Mouse (Mus musculus): ENCODE measurements around the gene Rgl2. TPM values are rescaled to one million over a fixed set of nuclear protein-coding genes. Genes with fewer than 3 reads are reported as not detected.
"Not testable (repeated sequence)": the region's sequence is repeated elsewhere in the genome, so short reads cannot be mapped to it uniquely, and the experiment has no call there.

The Rgl2 gene
- polyA plus RNA-seq, 1 experiment from 2014 or later = 32.5 TPM

DNA sequence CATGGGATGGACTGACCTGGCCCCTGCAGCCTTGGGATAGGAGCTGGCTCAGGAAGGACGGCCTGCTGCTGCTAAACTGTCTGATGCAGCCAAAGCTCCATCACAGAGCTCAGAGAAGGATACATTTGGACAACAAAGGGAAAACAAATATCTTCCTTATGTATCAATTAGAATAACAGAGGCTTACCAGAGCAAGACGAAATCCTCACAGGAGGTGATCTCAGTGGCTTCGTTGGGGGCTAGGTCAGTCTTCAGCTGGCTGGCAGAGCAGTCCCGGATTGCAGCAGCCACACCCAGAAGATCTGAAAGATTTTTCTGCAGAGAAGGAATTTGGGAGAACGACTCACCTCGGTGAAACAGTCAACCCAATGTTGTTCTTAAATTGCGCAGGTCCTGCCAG lies 36.9 kb upstream of the Rgl2 start:
- Histone ChIP-seq H3K4me1 (replicated peaks; ENCODE audit: control insufficient read depth, insufficient read depth, low read length) (no peaks in the 10 kb centered on the region), H3K4me2 (replicated peaks; ENCODE audit: low read depth, low read length) (no peak overlapping the region), H3K9ac (ENCODE audit: low read depth, low read length) (no peak overlapping the region), H3K4me3 (ENCODE audit: low read depth, low read length) (no peak overlapping the region), H3K27me3 (ENCODE audit: control insufficient read depth, insufficient read depth, low read length) (no peaks in the 10 kb centered on the region), H3K27ac (ENCODE audit: low read depth, low read length) (no peak overlapping the region), H3K9me3 (ENCODE audit: control insufficient read depth, low read length) (no peaks in the 10 kb centered on the region), H3K36me3 (ENCODE audit: control insufficient read depth, insufficient read depth, low read length) (no peaks in the 10 kb centered on the region)
- ATAC-seq (ENCODE audit: low FRiP score) (no peak), DNase-seq (ENCODE audit: low spot score) (no peak)
- WGBS = 24% methylated on average over 7 of the region's 7 CpGs

DNA sequence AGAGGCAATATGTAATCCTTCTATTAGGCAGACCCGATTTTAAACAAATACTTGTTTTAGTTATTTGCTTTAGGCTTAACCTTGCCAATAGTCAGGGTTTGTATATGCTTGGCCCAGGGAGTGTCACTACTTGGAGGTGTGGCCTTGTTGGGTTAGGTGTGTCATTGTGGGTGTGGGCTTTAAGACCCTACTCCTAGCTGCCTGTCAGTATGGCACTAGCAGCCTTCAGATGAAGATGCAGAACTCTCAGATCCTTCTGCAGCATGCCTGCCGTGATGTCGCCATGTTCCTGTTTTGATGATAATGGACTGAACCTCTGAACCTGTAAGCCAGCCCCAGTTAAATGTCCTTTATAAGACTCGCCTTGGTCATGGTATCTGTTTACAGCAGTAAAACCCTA lies 36.3 kb upstream of the Rgl2 start:
- not testable (repeated sequence) for H3K4me3 ChIP-seq (ENCODE audit: low read depth, low read length); H3K4me2 ChIP-seq (replicated peaks; ENCODE audit: low read depth, low read length); DNase-seq (ENCODE audit: low spot score); H3K9me3 ChIP-seq (ENCODE audit: control insufficient read depth, low read length); H3K9ac ChIP-seq (ENCODE audit: low read depth, low read length); H3K36me3 ChIP-seq (ENCODE audit: control insufficient read depth, insufficient read depth, low read length); H3K4me1 ChIP-seq (replicated peaks; ENCODE audit: control insufficient read depth, insufficient read depth, low read length); H3K27ac ChIP-seq (ENCODE audit: low read depth, low read length); H3K27me3 ChIP-seq (ENCODE audit: control insufficient read depth, insufficient read depth, low read length); ATAC-seq (ENCODE audit: low FRiP score)
- WGBS = 72% methylated on average over 4 of the region's 4 CpGs

DNA sequence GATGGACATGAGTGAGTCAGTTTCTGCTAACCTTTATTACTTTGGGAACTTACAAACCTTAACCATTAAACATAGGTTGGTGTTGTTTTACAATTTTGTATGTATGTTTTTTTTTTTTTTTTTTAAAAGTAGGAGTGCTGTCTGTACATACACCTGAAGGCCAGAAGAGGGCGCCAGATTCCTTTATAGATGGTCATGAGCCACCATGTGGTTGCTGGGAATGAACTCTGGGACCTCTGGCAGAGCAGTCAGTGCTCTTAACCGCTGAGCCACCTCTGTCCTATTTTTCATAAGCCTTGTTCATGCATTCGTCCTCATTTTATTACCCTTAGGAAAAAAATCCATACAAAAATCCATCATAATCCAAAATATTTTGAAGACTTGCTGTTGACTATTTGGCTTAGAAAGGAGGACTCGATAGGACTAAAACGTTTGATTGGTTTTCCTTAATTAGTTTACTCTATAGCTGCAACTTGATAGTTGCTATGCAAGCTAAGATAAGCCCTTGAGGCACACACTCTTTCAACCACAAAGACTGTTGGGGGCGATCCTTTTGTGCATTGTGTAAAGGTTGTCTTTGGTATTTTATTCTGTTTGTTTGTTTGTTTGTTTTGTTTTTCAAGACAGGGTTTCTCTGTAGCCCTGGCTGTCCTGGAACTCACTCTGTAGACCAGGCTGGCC lies 32.1 kb upstream of the Rgl2 start:
- Histone ChIP-seq H3K36me3 (ENCODE audit: control insufficient read depth, insufficient read depth, low read length) (no peaks in the 10 kb centered on the region), H3K4me2 (replicated peaks; ENCODE audit: low read depth, low read length) (no peak overlapping the region), H3K4me1 (replicated peaks; ENCODE audit: control insufficient read depth, insufficient read depth, low read length) (no peaks in the 10 kb centered on the region), H3K27me3 (ENCODE audit: control insufficient read depth, insufficient read depth, low read length) (no peaks in the 10 kb centered on the region), H3K9ac (ENCODE audit: low read depth, low read length) (no peak overlapping the region), H3K27ac (ENCODE audit: low read depth, low read length) (no peak overlapping the region), H3K4me3 (ENCODE audit: low read depth, low read length) (no peak overlapping the region), H3K9me3 (ENCODE audit: control insufficient read depth, low read length) (no peaks in the 10 kb centered on the region)
- 43% methylated on average over 6 of the region's 6 CpGs for WGBS
- peak; percentile 78 for DNase-seq (ENCODE audit: low spot score)
- ATAC-seq (ENCODE audit: low FRiP score) = no peak

DNA sequence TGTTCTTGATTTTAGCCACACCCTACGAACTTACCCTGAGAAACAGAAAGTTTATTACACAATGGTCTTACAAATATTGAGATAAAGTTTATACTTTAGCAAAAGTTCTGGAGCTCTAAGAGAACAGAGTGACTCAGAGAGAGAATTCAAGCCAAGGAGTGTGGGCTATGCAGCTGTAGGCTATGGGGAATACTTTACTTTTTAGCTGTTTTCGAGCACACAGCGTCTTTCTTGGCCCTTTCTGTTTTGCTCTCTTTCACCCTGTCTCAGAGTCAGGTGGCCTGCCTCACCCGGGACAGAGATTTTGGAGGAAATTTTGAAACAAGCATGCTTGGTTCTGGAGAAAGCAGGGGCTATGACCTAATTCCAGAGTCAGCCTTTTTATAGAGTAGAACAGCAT lies 31.1 kb upstream of the Rgl2 start:
- not testable (repeated sequence) for H3K27me3 ChIP-seq (ENCODE audit: control insufficient read depth, insufficient read depth, low read length); H3K27ac ChIP-seq (ENCODE audit: low read depth, low read length); ATAC-seq (ENCODE audit: low FRiP score); H3K9me3 ChIP-seq (ENCODE audit: control insufficient read depth, low read length); DNase-seq (ENCODE audit: low spot score); H3K4me3 ChIP-seq (ENCODE audit: low read depth, low read length); H3K4me1 ChIP-seq (replicated peaks; ENCODE audit: control insufficient read depth, insufficient read depth, low read length); H3K9ac ChIP-seq (ENCODE audit: low read depth, low read length); H3K4me2 ChIP-seq (replicated peaks; ENCODE audit: low read depth, low read length); H3K36me3 ChIP-seq (ENCODE audit: control insufficient read depth, insufficient read depth, low read length)
- WGBS = 91% methylated on average over 4 of the region's 4 CpGs

DNA sequence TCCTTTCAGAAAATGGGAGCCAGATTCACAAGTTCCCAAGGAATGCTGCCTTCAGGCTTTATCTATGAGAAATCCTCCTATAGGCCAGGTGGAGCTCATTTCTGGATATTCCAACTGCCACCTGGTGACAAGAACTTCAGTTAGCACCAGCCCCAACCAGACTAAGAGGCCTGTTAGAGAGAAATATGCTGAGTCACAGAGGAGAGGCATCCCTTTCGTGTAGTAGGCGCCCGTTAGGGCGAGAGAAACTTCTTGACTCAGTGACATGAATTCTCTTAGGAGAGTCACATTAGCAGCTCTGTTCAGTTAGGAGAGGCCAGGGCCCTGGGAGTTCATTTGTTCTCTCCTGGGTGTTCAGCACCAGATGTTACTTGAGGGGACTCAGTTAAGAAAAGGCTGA lies 29.7 kb upstream of the Rgl2 start:
- H3K9ac ChIP-seq (ENCODE audit: low read depth, low read length) = no peak overlapping the region
- no peaks in the 10 kb centered on the region for H3K36me3 ChIP-seq (ENCODE audit: control insufficient read depth, insufficient read depth, low read length)
- no peaks in the 10 kb centered on the region for H3K9me3 ChIP-seq (ENCODE audit: control insufficient read depth, low read length)
- no peak overlapping the region for H3K27ac ChIP-seq (ENCODE audit: low read depth, low read length)
- H3K4me3 ChIP-seq (ENCODE audit: low read depth, low read length) = no peak overlapping the region
- WGBS = 84% methylated on average over 4 of the region's 4 CpGs
- no peaks in the 10 kb centered on the region for H3K27me3 ChIP-seq (ENCODE audit: control insufficient read depth, insufficient read depth, low read length)
- H3K4me2 ChIP-seq (replicated peaks; ENCODE audit: low read depth, low read length) = no peak overlapping the region
- ATAC-seq (ENCODE audit: low FRiP score) = no peak
- DNase-seq (ENCODE audit: low spot score) = no peak
- no peaks in the 10 kb centered on the region for H3K4me1 ChIP-seq (replicated peaks; ENCODE audit: control insufficient read depth, insufficient read depth, low read length)

DNA sequence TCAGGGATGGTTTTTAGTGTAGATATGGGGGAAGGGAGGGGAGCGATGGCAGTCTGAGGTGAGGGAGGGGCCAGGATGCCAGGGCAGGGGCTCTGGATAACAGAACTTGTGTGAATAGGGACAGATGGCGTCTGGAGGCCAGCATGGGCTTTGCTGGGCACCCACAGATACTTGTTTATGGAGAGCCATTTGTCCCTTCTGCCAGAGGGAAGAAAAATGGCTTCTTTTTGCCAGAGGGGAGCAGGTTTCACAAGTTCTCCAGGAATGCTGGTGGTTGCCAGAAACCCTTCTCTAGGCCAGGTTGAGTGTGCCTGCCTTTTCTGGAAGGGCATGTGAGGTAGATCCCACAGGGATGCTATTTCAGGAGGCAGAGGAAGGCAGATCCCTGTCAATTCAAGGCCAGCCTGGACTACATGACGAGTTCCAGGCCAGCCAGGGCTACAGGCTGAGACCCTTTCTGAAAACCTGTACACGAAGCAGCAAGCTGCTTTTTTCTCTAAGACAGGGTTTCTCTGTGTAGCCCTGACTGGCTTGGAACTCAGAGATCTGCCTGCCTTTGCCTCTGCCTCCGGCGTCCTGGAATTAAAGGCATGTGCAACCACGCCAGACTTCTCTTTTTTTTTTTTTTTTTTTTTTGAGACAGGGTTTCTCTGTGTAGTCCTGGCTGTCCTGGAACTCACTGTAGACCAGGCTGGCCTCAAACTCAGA lies 28.9 kb upstream of the Rgl2 start:
- H3K27me3 ChIP-seq (ENCODE audit: control insufficient read depth, insufficient read depth, low read length) = no peaks in the 10 kb centered on the region
- DNase-seq (ENCODE audit: low spot score) (no peak), ATAC-seq (ENCODE audit: low FRiP score) (no peak)
- H3K9me3 ChIP-seq (ENCODE audit: control insufficient read depth, low read length) = no peaks in the 10 kb centered on the region
- WGBS = 76% methylated on average over 7 of the region's 7 CpGs
- no peak overlapping the region for H3K27ac ChIP-seq (ENCODE audit: low read depth, low read length)
- H3K4me1 ChIP-seq (replicated peaks; ENCODE audit: control insufficient read depth, insufficient read depth, low read length) = no peaks in the 10 kb centered on the region
- H3K4me3 ChIP-seq (ENCODE audit: low read depth, low read length) = no peak overlapping the region
- no peaks in the 10 kb centered on the region for H3K36me3 ChIP-seq (ENCODE audit: control insufficient read depth, insufficient read depth, low read length)
- no peak overlapping the region for H3K9ac ChIP-seq (ENCODE audit: low read depth, low read length)
- no peak overlapping the region for H3K4me2 ChIP-seq (replicated peaks; ENCODE audit: low read depth, low read length)

DNA sequence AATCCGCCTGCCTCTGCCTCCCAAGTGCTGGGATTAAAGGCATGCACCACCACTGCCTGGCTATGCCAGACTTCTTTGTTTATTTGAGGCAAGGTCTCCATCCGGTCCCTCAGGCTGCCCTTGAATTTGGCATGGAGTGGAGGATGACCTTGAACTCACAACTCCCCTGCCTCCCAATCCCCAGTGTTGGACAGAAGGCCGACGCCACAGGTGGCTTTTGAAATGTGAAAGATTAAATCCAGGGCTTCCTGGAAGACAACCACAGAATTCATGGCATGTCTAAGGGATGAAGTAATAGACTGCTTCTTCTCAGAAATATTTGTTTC lies 28.4 kb upstream of the Rgl2 start:
- no peak overlapping the region for H3K4me3 ChIP-seq (ENCODE audit: low read depth, low read length)
- DNase-seq (ENCODE audit: low spot score) = no peak
- H3K9me3 ChIP-seq (ENCODE audit: control insufficient read depth, low read length) = no peaks in the 10 kb centered on the region
- ATAC-seq (ENCODE audit: low FRiP score) = no peak
- H3K36me3 ChIP-seq (ENCODE audit: control insufficient read depth, insufficient read depth, low read length) = no peaks in the 10 kb centered on the region
- no peak overlapping the region for H3K27ac ChIP-seq (ENCODE audit: low read depth, low read length)
- H3K9ac ChIP-seq (ENCODE audit: low read depth, low read length) = no peak overlapping the region
- 90% methylated on average over 4 of the region's 4 CpGs for WGBS
- no peaks in the 10 kb centered on the region for H3K4me1 ChIP-seq (replicated peaks; ENCODE audit: control insufficient read depth, insufficient read depth, low read length)
- H3K4me2 ChIP-seq (replicated peaks; ENCODE audit: low read depth, low read length) = no peak overlapping the region
- no peaks in the 10 kb centered on the region for H3K27me3 ChIP-seq (ENCODE audit: control insufficient read depth, insufficient read depth, low read length)

DNA sequence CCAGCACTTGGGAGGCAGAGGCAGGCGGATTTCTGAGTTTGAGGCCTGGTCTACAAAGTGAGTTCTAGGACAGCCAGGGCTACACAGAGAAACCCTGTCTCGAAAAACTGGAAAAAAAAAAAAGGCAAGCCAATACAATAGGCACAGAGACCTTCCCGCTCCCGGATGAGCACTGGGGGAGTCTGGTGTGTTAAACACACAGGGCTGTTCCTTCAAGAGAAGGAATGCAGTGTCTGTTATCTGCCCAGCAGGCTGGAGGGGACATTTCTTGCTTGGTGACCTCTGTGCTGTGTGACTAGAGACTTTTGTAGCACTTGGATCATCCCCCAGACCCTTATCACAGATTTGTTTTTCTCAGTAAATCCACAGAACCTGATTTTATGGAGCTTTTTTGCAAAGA lies 27.7 kb upstream of the Rgl2 start:
- Histone ChIP-seq H3K27ac (ENCODE audit: low read depth, low read length) (no peak overlapping the region), H3K4me1 (replicated peaks; ENCODE audit: control insufficient read depth, insufficient read depth, low read length) (no peaks in the 10 kb centered on the region), H3K27me3 (ENCODE audit: control insufficient read depth, insufficient read depth, low read length) (no peaks in the 10 kb centered on the region), H3K4me2 (replicated peaks; ENCODE audit: low read depth, low read length) (no peak overlapping the region), H3K9ac (ENCODE audit: low read depth, low read length) (no peak overlapping the region), H3K4me3 (ENCODE audit: low read depth, low read length) (no peak overlapping the region), H3K36me3 (ENCODE audit: control insufficient read depth, insufficient read depth, low read length) (no peaks in the 10 kb centered on the region), H3K9me3 (ENCODE audit: control insufficient read depth, low read length) (no peaks in the 10 kb centered on the region)
- no peak for ATAC-seq (ENCODE audit: low FRiP score)
- WGBS = 81% methylated on average over 4 of the region's 4 CpGs
- DNase-seq (ENCODE audit: low spot score) = no peak

DNA sequence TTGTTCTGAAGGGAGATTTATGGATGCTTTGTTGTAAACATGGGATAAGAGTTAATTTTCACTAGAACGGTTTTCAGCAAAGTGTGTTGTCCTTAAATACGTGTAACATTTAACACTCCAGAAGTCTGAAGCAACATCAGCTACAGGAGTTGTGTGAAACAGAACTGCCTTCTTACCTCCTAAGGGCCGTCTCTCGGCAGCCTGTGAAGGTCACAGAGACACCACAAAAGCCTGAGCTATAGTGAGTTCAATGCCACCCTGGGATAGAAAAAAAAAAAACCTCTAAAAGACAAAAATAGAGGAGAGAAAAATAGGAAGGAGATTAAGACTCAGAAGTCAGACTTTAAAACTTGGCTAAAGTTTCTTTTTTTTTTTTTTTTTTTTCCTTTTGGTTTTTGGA lies 27.3 kb upstream of the Rgl2 start:
- Histone ChIP-seq H3K4me1 (replicated peaks; ENCODE audit: control insufficient read depth, insufficient read depth, low read length) (no peaks in the 10 kb centered on the region), H3K9me3 (ENCODE audit: control insufficient read depth, low read length) (no peaks in the 10 kb centered on the region), H3K9ac (ENCODE audit: low read depth, low read length) (no peak overlapping the region), H3K36me3 (ENCODE audit: control insufficient read depth, insufficient read depth, low read length) (no peaks in the 10 kb centered on the region), H3K27me3 (ENCODE audit: control insufficient read depth, insufficient read depth, low read length) (no peaks in the 10 kb centered on the region), H3K27ac (ENCODE audit: low read depth, low read length) (no peak overlapping the region), H3K4me2 (replicated peaks; ENCODE audit: low read depth, low read length) (no peak overlapping the region), H3K4me3 (ENCODE audit: low read depth, low read length) (no peak overlapping the region)
- no peak for DNase-seq (ENCODE audit: low spot score)
- WGBS = 77% methylated on average over 4 of the region's 4 CpGs
- no peak for ATAC-seq (ENCODE audit: low FRiP score)

Data from hindbrain, embryonic 11.5 days (tissue).